Mouse (Mus musculus) adrenal gland (tissue): ENCODE measurements at regions not wholly inside any gene's neighbourhood (a gene's known extent, or its start where the extent isn't known, plus 50 kb on each side); places are given as distances from the start of the nearest gene placed in this dataset.

Experiments
- intact Hi-C: fragments of 180-260 bp; cut with DNase I; formaldehyde crosslinking; loops from one replicate; pipeline ENCODE4 v1.15.1; 2025

DNA sequence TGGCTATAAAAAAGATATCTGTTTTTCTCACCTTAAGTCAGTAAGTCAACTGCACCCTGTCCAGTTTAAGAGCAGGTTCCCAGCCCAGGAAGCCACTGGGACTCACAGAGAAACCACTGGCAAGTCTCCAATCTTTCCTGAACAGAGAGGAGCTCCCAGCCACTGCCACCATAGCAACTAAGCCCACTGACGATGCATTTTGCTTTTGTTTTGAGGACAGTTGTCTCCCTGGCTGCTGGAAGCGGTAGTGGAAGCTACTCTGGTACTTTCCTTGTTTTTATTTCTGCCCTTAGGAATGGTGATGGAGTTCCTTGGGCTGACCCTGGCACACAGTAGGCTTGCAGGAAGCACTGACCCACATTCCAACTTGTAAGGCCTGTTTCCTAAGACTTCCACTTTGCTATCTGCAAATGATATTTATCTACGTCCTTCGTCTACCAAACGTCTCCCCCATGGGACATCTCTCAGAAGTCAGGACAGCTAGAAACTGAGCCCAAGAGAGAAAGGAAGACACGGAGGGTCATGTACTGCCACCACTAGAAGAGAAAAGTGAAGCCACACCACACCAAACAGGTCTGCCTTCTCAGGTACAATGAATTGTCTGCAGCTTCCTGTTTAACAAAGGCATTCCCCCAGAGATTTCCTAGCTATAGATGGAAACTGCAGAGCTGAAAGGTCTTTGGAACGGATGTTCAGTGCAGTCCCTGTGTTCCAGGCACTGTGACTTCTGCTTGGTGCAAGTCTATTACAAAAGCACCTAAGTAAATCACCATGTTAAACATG, 125.7 kb upstream of the Fmo9 start:
- intact Hi-C loops = no loop called here

DNA sequence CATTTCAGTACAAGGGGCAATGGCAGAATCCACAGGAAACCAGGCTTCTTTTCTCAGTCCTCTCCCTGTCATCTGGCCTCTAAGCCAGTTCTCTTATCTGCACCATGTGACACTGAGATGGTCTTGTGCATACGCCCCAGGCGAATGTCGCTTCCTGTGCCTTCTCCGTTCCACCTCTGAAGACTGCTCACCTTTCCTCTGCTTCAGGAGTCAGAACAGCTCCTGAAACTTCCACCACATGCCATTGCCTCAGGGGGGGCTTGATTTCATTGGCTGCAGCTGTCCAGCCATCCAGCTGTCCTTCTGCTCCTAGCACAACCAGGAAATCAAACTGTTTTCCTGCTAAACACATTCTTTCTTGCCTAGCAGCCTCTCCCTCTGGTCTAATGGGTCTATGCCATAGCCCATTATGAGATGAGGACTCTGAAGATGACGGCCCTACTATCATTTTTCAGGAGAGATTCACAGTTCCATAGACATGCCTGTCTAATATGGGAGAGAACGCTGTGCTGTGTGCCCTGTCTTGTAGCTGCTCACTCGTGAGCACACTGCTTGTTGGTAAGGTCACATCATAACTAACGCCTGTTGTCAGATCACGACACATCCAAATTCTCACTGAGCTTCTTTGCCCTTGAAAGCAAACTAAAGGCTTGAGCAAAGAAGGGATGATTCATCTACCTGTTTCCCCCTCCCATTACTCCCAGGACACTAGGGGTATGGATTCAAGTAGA, 129.9 kb upstream of the Fmo9 start:
- intact Hi-C loops = no loop called here

GRCm38 (mm10) chr1:166812072-166812461, 130.4 kb upstream of the Fmo9 start:
- intact Hi-C loops = no loop called here

GRCm38 (mm10) chr1:166812920-166813439, 131.3 kb upstream of the Fmo9 start:
- intact Hi-C loops = no loop called here

GRCm38 (mm10) chr1:166817927-166818326, 136.3 kb upstream of the Fmo9 start:
- intact Hi-C loops = no loop called here

DNA sequence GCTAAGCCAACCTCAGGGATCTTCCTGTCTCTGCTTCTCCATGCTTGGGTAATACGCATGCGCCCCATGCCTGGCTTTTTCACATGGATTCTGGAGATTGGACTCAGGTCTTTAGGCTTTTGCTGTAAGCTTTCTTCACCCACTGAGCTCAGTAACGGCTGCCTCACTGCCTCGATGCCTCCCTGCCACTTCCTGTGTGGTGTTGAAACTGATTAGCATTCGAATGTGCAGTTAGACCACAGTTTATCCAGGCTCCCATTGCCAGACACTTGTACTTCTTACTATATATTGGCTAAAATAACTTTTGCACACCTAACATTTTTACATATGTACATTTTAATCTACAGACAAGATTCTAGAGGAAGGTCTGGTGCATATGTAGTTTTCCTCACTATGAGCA, 137.0 kb upstream of the Fmo9 start:
- intact Hi-C loops = no loop called here

DNA sequence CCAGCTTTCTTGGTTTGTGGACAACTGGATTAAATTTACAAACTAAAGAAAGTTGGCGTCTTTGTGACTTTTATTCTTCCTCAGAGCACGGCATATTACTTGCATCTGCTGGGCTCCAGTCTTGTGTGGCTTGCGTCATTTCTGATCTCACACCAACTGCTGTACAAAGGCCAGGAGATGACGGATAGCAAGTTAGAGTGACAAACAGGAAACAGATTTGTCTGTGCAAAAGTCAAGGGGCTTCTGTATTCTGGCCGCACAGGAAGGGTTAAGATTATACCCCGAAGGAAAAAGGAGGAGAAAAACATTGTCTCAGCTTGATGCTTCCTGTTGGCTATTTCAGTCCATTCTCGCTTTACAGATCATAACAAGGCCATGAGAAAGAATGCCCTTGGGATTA, 137.8 kb upstream of the Fmo9 start:
- intact Hi-C loops = no loop called here

DNA sequence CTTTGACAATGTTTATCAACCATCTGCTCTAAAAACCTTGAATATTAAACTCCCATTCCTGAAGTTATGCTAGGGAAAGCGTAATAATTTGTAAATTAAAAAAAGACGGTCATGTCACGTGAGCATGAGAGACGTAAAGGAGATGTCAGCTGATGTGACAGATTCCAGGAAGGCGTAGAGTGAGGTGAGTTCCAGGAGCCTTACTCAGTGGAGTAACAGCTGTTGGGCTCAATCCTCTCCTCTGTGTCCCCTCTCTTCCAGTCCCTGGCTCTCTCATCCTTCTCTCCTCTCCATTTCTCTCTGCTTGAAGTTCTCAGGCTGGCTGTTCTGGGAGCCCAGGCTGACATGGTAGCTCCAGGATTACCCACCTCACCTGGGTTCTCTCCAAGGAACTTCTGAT, 138.4 kb upstream of the Fmo9 start:
- intact Hi-C loops = no loop called here

GRCm38 (mm10) chr1:166821146-166821545, 139.5 kb upstream of the Fmo9 start:
- intact Hi-C loops = no loop called here

DNA sequence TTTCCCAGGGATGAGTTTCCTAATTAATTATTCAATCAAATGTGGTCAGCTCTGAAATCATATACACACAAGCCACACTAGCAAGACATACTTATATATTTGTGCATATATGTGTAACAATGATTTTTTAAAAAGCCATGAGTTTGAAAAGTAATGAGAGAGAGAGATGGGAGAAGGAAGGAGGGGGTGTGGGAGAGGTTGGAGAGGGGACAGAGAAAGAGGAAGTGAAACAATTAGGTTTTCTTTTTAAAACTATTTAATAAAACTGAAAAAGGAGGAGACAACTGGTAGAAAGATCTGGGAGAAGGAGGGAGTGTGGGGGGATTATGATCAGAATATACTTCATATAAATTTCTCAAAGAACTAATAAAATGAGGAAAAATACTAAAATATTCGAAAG, 155.7 kb upstream of the Fmo9 start:
- intact Hi-C loops = no loop called here

DNA sequence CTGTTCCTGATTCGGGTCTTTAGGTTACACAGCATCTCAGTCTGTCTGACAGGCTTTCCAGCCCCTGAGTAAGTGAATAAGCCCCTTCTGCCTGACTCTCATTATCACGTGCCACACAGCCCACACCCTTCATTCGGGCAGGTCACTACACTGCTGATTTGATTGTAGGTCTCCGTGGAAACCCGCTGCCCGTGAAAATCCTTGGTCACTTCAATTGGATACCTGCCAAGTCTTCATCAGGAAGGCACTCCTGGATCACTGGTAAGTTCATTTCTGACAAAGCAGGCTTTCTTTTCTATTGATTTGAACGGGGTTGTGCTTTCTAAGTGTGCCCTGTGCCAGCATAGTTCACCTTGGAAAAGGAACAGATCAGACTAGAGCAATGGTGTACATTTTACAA, 158.2 kb upstream of the Fmo9 start:
- intact Hi-C loops = no loop called here

GRCm38 (mm10) chr1:166843397-166843877, 157.8 kb upstream of the Fam78b start:
- intact Hi-C loops = no loop called here

GRCm38 (mm10) chr1:166846566-166846965, 154.7 kb upstream of the Fam78b start:
- intact Hi-C loops = no loop called here

DNA sequence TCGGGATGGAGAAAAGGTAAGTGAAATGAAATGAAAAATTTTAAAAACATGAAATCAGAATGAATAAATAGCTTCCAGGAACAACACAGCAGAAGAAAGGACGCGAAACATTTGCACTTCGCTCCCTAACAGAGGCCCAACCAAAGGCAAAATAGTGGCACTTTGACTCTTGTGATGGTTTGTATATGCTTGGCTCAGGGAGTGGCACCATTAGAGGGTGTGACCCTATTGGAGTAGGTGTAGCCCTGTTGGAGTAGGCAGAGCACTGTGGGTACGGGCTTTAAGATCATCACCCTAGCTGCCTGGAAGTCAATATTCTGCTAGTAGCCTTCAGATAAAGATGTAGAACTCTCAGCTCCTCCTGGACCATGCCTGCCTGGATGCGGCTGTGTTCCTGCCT, 154.0 kb upstream of the Fam78b start:
- intact Hi-C loops = no loop called here

GRCm38 (mm10) chr1:166848015-166848535, 153.1 kb upstream of the Fam78b start:
- intact Hi-C loops = no loop called here

DNA sequence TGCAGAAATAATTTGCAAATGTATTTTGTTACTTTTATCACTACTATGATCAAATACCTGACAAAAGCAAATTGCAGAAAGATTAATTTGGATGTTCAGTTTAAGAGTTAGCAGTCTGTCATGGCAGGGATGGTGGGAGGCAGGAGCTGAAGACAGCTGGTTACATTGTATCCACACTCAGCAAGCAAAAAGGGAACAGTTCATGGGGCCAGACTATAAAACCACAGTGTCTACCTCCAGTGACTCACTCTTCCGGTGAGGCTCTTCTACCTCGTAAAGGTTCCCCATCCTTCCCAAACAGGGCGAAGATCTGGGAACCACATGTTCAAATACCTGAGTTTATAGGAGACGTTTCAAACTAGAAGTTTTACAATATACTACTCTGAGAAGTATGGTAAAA, 145.2 kb upstream of the Fam78b start:
- intact Hi-C loops = no loop called here

DNA sequence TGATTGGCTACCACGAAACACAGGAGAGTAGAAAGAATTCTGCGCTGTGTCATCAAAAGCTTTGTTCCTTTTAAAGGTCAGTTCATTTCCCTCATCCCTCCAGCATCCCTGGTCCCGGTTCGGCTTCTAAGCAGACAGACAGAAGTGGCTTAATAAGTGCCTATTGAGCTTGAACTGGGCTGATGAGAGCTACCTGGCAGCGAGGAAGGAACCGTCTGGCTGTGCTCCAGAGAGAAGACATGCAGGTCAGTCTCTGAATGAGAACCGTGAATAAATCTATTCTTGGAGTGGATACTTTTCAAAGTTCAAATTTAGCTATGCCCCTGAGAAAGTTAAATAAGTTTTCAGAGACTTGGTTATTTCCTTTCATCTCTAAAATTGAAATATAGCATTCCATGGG, 135.0 kb upstream of the Fam78b start:
- intact Hi-C loops = no loop called here

- intact Hi-C loops = no loop called here
Observed at GRCm38 (mm10) chr1:166871258-166871657, 130.0 kb upstream of the Fam78b start.

DNA sequence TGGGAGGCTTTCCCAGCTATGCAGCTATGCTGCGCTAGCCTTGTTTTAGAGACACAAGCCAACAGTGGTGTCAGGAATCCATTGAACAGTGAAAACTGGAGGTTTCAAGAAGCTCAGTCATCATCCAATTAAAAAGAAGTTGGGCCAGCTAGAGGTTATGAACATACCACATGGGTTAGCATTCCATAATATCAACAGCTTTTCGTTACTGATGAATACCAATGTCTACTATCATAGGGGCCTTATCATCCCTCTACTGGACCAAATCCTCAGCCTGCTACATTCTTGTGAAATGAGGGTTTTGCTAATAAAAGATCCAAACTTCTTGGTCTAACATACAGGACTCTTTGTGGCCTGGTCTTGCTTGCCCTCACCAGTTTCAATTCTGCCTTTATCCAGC, 124.8 kb upstream of the Fam78b start:
- intact Hi-C loops = no loop called here

DNA sequence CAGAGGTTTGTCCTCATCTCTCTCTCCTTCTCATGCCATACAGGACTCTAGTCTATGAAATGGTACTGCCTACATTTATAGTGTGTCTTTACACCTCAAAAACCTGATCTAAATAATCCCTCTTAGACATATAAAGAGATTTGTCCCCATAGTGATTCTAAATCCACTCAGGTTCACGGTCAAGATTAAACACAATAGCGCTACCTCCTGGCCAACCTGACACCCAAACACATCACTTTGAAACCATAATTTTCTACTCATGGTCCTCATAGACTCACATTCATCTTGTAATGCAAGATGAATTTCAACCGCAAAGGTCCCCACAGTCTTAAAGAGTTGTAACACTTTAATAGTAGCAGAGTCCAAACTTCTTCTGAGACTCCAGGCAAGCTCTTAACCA, 118.0 kb upstream of the Fam78b start:
- intact Hi-C loops = no loop called here

GRCm38 (mm10) chr1:166895945-166896344, 105.3 kb upstream of the Fam78b start:
- intact Hi-C loops = no loop called here

GRCm38 (mm10) chr1:166898741-166899140, 102.5 kb upstream of the Fam78b start:
- intact Hi-C loops = no loop called here
